Mouse (Mus musculus): ENCODE data around the gene Ace3.

DNA sequence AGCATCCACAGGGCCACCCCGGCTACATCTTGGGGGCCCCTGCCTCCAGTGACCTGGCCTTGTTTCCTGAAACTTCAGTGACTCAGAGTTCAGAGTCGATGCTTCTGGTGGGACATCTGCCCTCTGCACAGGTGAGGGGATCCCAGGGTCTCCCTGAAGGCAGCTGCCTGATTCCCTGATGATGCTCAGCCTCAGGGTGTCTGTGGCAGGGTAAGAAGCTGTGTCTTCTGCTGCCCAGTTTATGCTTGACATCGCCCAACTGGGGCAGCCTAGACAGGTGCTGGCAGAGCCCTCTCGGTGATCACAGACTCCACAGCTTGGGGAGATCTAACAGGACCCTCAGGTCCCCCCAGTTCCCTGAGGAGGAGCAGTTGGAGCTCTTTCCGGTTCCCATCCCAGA, 33.1 kb downstream of the Ace3 start:
- TF ChIP-seq MYOD1 (IDR thresholded peaks at IDR 0.05; ENCODE audit: control insufficient read depth, insufficient read length, low read depth) (no peak), CTCF (IDR thresholded peaks at IDR 0.05; ENCODE audit: control insufficient read depth, insufficient read depth, insufficient read length) (no peak), FOSL1 (IDR thresholded peaks at IDR 0.05; ENCODE audit: insufficient read depth, low read length, poor library complexity, severe bottlenecking) (no peak), MAX (IDR thresholded peaks at IDR 0.05) (no peak), USF1 (IDR thresholded peaks at IDR 0.05; ENCODE audit: low read depth) (no peak), CEBPB (IDR thresholded peaks at IDR 0.05; ENCODE audit: low read depth) (no peak)
